ENCODE assay signal across 7 mouse cellular contexts in the genomic region with DNA sequence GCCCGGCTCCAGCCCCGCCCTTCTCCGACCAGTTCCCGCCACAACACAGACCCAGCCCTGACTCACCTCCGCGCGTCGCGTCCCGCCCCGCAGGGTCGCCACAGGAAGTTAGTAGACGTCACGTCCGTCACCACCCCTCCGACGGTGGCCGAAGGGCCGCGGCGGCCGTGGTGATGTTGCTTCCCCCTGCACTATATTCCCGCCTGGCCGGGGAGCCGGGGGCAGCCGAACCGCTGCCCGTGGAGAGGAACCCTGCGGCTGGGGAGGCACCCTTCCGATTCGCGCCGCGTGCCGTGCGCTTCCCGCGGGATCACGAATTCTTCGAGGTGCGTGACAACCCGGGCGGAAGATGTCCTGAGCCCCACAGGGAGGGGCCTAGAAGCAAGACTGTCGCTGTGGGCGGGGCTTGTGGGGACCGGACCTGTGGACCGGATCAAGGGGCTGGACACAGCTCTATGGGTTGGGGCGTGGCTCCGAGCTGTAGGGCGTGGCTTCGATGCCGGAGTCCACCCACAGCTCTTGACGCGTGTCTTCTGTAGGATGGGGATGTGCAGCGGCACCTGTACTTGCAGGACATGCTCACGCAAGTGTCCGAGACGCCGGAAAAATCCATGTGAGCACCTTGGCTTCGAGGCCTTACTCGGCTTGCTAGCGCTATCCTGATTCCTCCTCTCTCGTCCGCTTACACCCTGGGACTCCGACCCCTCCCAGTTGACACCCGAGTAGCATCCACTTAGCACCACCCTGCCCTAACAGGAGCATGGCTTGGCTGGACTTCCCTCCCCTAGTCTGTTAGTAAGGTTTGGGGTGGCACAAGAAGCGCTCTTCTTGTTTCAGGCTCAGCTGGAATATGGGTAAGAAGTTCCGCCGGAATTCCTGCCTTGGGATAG. TPM values are rescaled to one million over a fixed set of nuclear protein-coding genes. Genes with fewer than 3 reads are reported as not detected.
A peak's percentile ranks its signal among the peaks of the same experiment; 100 is the strongest.
DNase-seq lines count a peak whose midpoint lies in the region; ATAC-seq lines count a peak whose summit lies in the region.

A gene (plus strand): TSS at position 111 of the 890 bp plus-strand sequence.
A gene (minus strand): TSS at position 389 of the 890 bp plus-strand sequence.

- H3K9ac ChIP-seq in embryonic facial prominence, embryonic 11.5 days (replicated peaks; ENCODE audit: low read length): peak within 1 kb of the TSS; percentile 92
- H3K9ac ChIP-seq in midbrain, embryonic 13.5 days (replicated peaks): peak within 1 kb of the TSS; percentile 90

- 1% methylated on average over 69 of the region's 69 CpGs for WGBS in embryonic facial prominence, embryonic 11.5 days
- WGBS in limb, embryonic 10.5 days: 2% methylated on average over 69 of the region's 69 CpGs
- under 1% methylated on average over 68 of the region's 69 CpGs for WGBS in midbrain, embryonic 13.5 days

- no peaks in the 10 kb centered on the region; the same call in 1 of the 2 replicates for H3K4me1 ChIP-seq in embryonic facial prominence, embryonic 11.5 days (ENCODE audit: control insufficient read depth, insufficient read depth, low read length)
- peaks cover 25% of the 10 kb centered on the region for H3K4me1 ChIP-seq in limb, embryonic 10.5 days
- H3K4me1 ChIP-seq in midbrain, embryonic 13.5 days (replicated peaks): peaks cover 26% of the 10 kb centered on the region

- H3K9me3 ChIP-seq in embryonic facial prominence, embryonic 11.5 days (replicated peaks; ENCODE audit: control insufficient read depth, low read length): no peaks in the 10 kb centered on the region
- no peaks in the 10 kb centered on the region for H3K9me3 ChIP-seq in limb, embryonic 10.5 days (replicated peaks)
- H3K9me3 ChIP-seq in midbrain, embryonic 13.5 days: no peaks in the 10 kb centered on the region

- H3K36me3 ChIP-seq in embryonic facial prominence, embryonic 11.5 days (replicated peaks; ENCODE audit: control insufficient read depth, insufficient read depth, low read depth, low read length): peaks cover 4% of the 10 kb centered on the region; the same call in 1 of the 2 replicates
- peaks cover 57% of the 10 kb centered on the region for H3K36me3 ChIP-seq in limb, embryonic 10.5 days
- H3K36me3 ChIP-seq in midbrain, embryonic 13.5 days: peaks cover 44% of the 10 kb centered on the region

- no peaks in the 10 kb centered on the region for H3K27me3 ChIP-seq in embryonic facial prominence, embryonic 11.5 days (ENCODE audit: control insufficient read depth, insufficient read depth, low read length)
- no peaks in the 10 kb centered on the region for H3K27me3 ChIP-seq in limb, embryonic 10.5 days (ENCODE audit: low read depth, poor library complexity, severe bottlenecking)
- 0 out of 2 replicates have a peak, but pooled peaks cover 10% of the 10 kb centered on the region for H3K27me3 ChIP-seq in midbrain, embryonic 13.5 days

- ATAC-seq in embryonic facial prominence, embryonic 11.5 days (replicated peaks; ENCODE audit: insufficient number of reproducible peaks, low FRiP score, low TSS enrichment, low read depth): peak; percentile 96
- ATAC-seq in granulocyte monocyte progenitor cell, adult 5-6 weeks (replicated peaks; ENCODE audit: poor library complexity, severe bottlenecking): peak; percentile 93
- peak; percentile 97 for ATAC-seq in midbrain, embryonic 13.5 days

- peak; percentile 98 for DNase-seq in adrenal gland, postnatal 14 days
- DNase-seq in embryonic facial prominence, embryonic 11.5 days (ENCODE audit: low spot score): peak; percentile 97
- peak; percentile 96 for DNase-seq in kidney, adult 11 months
- DNase-seq in limb, embryonic 10.5 days (ENCODE audit: low spot score): peak; percentile 96
- DNase-seq in spleen, adult 12 weeks (ENCODE audit: low spot score): peak; percentile 89

- H3K4me3 ChIP-seq in embryonic facial prominence, embryonic 11.5 days (ENCODE audit: low read depth, low read length): peak within 1 kb of the TSS; percentile 89
- H3K4me3 ChIP-seq in limb, embryonic 10.5 days: peak within 1 kb of the TSS; percentile 89
- peak within 1 kb of the TSS; percentile 89 for H3K4me3 ChIP-seq in midbrain, embryonic 13.5 days (replicated peaks)

- peak within 1 kb of the TSS; percentile 73 for H3K27ac ChIP-seq in embryonic facial prominence, embryonic 11.5 days (replicated peaks; ENCODE audit: low read depth, low read length)
- H3K27ac ChIP-seq in limb, embryonic 10.5 days: peak within 1 kb of the TSS; percentile 95
- peak within 1 kb of the TSS; percentile 88 for H3K27ac ChIP-seq in midbrain, embryonic 13.5 days

- H3K4me2 ChIP-seq in embryonic facial prominence, embryonic 11.5 days (ENCODE audit: low read depth, low read length): peak within 1 kb of the TSS; percentile 79
- peak within 1 kb of the TSS; percentile 92 for H3K4me2 ChIP-seq in midbrain, embryonic 13.5 days (replicated peaks)

RNA-seq across cellular contexts. Expression of the first gene that starts in this region (rescaled TPM):
- 16.3 and 18.2 TPM in 2 replicates for total RNA-seq in adrenal gland, postnatal 14 days (2021)
- polyA plus RNA-seq in embryonic facial prominence, embryonic 11.5 days (2014; fragmentation: Nextera tagmentation; extraction: Ambion mirVana): 37.1 and 37.5 TPM in 2 replicates
- total RNA-seq in granulocyte monocyte progenitor cell, adult 5-6 weeks (2014; fragmentation: Nextera tagmentation): 21.3 and 21.5 TPM in 2 replicates
- total RNA-seq in granulocyte monocyte progenitor cell, adult 5-6 weeks (2017): 20.6 and 21.5 TPM in 2 replicates
- polyA plus RNA-seq in limb, embryonic 10.5 days (2016; fragmentation: Nextera tagmentation; extraction: Ambion mirVana): 38.8 and 40.7 TPM in 2 replicates
- 49.6 and 50.7 TPM in 2 replicates for polyA plus RNA-seq in midbrain, embryonic 13.5 days (2015; fragmentation: Nextera tagmentation; extraction: Ambion mirVana)

RNA-seq across cellular contexts. Expression of the second gene that starts in this region (rescaled TPM):
- total RNA-seq in adrenal gland, postnatal 14 days (2021): 27.2 and 28.0 TPM in 2 replicates
- 74.8 and 75.7 TPM in 2 replicates for polyA plus RNA-seq in embryonic facial prominence, embryonic 11.5 days (2014; fragmentation: Nextera tagmentation; extraction: Ambion mirVana)
- total RNA-seq in granulocyte monocyte progenitor cell, adult 5-6 weeks (2014; fragmentation: Nextera tagmentation): 19.2 and 34.8 TPM in 2 replicates
- total RNA-seq in granulocyte monocyte progenitor cell, adult 5-6 weeks (2017): 36.3 and 40.4 TPM in 2 replicates
- polyA plus RNA-seq in limb, embryonic 10.5 days (2016; fragmentation: Nextera tagmentation; extraction: Ambion mirVana): 81.6 and 87.8 TPM in 2 replicates
- 61.1 and 62.9 TPM in 2 replicates for polyA plus RNA-seq in midbrain, embryonic 13.5 days (2015; fragmentation: Nextera tagmentation; extraction: Ambion mirVana)

Comparison
In these comparisons a context has a peak if more than half of its experiments do, and no peak if none do; other contexts are left out.
1. Peak in every context shown above with its lines: DNase-seq, ATAC-seq, H3K4me3 ChIP-seq and H3K27ac ChIP-seq.